ENCODE assay signal across 8 mouse cellular contexts in the genomic region with DNA sequence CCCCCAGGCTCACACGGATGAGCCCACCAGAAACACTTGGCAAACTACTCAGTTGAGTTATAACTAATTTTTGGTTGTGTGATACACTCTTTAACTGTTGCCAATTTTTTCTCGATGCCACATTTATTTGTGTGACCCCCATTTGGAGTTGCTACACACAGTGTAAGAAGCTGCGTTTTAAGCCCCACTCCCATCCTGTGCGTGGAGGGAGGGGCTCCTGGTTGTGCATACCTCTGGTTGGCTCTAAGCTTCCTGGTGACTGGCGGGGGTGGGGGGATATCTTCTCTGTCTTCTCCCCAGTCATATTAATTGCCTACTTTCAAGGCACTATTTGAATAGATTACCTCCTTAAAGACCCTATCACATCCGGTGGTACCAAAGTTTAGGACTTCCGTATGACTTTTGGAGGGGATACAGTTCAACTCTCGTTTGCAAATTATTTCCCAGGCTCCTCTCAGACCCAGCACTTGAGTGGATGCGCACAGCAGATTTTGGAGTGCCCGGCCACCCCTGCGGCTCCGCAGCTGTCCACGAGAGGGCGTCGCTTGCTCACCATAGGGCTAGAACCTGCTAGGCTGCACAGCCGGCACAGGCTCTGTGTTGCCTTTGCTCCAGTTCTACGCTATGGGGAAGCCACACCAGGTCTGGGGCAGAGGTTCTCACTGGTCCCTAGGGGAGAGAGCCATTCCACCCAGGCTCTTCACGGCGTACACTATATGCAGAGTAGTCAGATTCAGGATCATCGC.
DNase-seq lines count a peak whose midpoint lies in the region; ATAC-seq lines count a peak whose summit lies in the region.

No protein-coding gene starts in this region.

- peak overlapping the region; percentile 3; the same call in 1 of the 2 replicates for H3K4me3 ChIP-seq in embryonic facial prominence, embryonic 14.5 days (ENCODE audit: low read depth, low read length)
- peak overlapping the region; percentile 18; the same call in 1 of the 2 replicates for H3K4me3 ChIP-seq in heart, embryonic 10.5 days
- no peak overlapping the region for H3K4me3 ChIP-seq in kidney, embryonic 15.5 days (replicated peaks)
- no peak overlapping the region for H3K4me3 ChIP-seq in limb, embryonic 15.5 days
- H3K4me3 ChIP-seq in stomach, embryonic 14.5 days (ENCODE audit: low read depth, low read length) = no peak overlapping the region

- no peak for ATAC-seq in CD4-positive, CD25-positive, alpha-beta regulatory T cell, adult 4 months
- ATAC-seq in embryonic facial prominence, embryonic 14.5 days (ENCODE audit: low read depth) = peak; percentile 87
- ATAC-seq in kidney, embryonic 15.5 days (replicated peaks; ENCODE audit: low FRiP score) = peak; percentile 87
- no peak for ATAC-seq in limb, embryonic 15.5 days (ENCODE audit: insufficient number of reproducible peaks, low FRiP score, low TSS enrichment, low read depth)
- peak; percentile 54; the same call in 1 of the 2 replicates for ATAC-seq in stomach, embryonic 14.5 days (ENCODE audit: insufficient number of reproducible peaks, insufficient read depth, low FRiP score, low read depth)

- H3K4me1 ChIP-seq in embryonic facial prominence, embryonic 14.5 days (ENCODE audit: control insufficient read depth, insufficient read depth, low read length) = peaks cover 10% of the 10 kb centered on the region; the same call in 1 of the 2 replicates
- H3K4me1 ChIP-seq in heart, embryonic 10.5 days = 0 out of 2 replicates have a peak, but pooled peaks cover 7% of the 10 kb centered on the region
- peaks cover 5% of the 10 kb centered on the region; the same call in 1 of the 2 replicates for H3K4me1 ChIP-seq in kidney, embryonic 15.5 days
- H3K4me1 ChIP-seq in limb, embryonic 15.5 days = no peaks in the 10 kb centered on the region
- H3K4me1 ChIP-seq in stomach, embryonic 14.5 days (ENCODE audit: control insufficient read depth, insufficient read depth, low read length) = 0 out of 2 replicates have a peak, but pooled peaks cover 3% of the 10 kb centered on the region

- DNase-seq in CD4-positive, CD25-positive, alpha-beta regulatory T cell, adult 2 months (ENCODE audit: low read depth, low spot score) = peak; percentile 41
- peak; percentile 80 for DNase-seq in embryonic facial prominence, embryonic 14.5 days (ENCODE audit: low spot score)
- peak; percentile 85 for DNase-seq in heart, embryonic 10.5 days (ENCODE audit: low spot score)
- peak; percentile 7 for DNase-seq in naive thymus-derived CD4-positive, alpha-beta T cell, adult 2 months (ENCODE audit: low read depth)

- 7% methylated on average over 20 of the region's 20 CpGs for WGBS in embryonic facial prominence, embryonic 14.5 days
- WGBS in heart, embryonic 10.5 days = 13% methylated on average over 20 of the region's 20 CpGs
- 12% methylated on average over 20 of the region's 20 CpGs for WGBS in kidney, embryonic 15.5 days
- WGBS in limb, embryonic 15.5 days = 9% methylated on average over 20 of the region's 20 CpGs
- 9% methylated on average over 20 of the region's 20 CpGs for WGBS in stomach, embryonic 14.5 days

- H3K27me3 ChIP-seq in embryonic facial prominence, embryonic 14.5 days (replicated peaks; ENCODE audit: control insufficient read depth, insufficient read depth, low read length) = no peaks in the 10 kb centered on the region
- H3K27me3 ChIP-seq in heart, embryonic 10.5 days (ENCODE audit: insufficient read depth, poor library complexity, severe bottlenecking) = 0 out of 2 replicates have a peak, but pooled peaks cover 11% of the 10 kb centered on the region
- H3K27me3 ChIP-seq in kidney, embryonic 15.5 days = no peaks in the 10 kb centered on the region
- H3K27me3 ChIP-seq in limb, embryonic 15.5 days = no peaks in the 10 kb centered on the region
- H3K27me3 ChIP-seq in stomach, embryonic 14.5 days (ENCODE audit: control insufficient read depth, insufficient read depth, low read length) = no peaks in the 10 kb centered on the region

- H3K9ac ChIP-seq in embryonic facial prominence, embryonic 14.5 days (ENCODE audit: low read depth, low read length) = no peak overlapping the region
- H3K9ac ChIP-seq in kidney, embryonic 15.5 days = no peak overlapping the region
- no peak overlapping the region for H3K9ac ChIP-seq in limb, embryonic 15.5 days
- H3K9ac ChIP-seq in stomach, embryonic 14.5 days (replicated peaks; ENCODE audit: low read depth, low read length) = no peak overlapping the region

- H3K4me2 ChIP-seq in embryonic facial prominence, embryonic 14.5 days (ENCODE audit: low read depth, low read length) = peak overlapping the region; percentile 31
- H3K4me2 ChIP-seq in kidney, embryonic 15.5 days = peak overlapping the region; percentile 17
- H3K4me2 ChIP-seq in limb, embryonic 15.5 days = peak overlapping the region; percentile 19; the same call in 1 of the 2 replicates
- H3K4me2 ChIP-seq in stomach, embryonic 14.5 days (replicated peaks; ENCODE audit: low read depth, low read length) = 0 out of 2 replicates have a peak overlapping the region, but pooled peaks have one; percentile 15

- no peak overlapping the region for H3K27ac ChIP-seq in embryonic facial prominence, embryonic 14.5 days (replicated peaks; ENCODE audit: low read depth, low read length)
- H3K27ac ChIP-seq in heart, embryonic 10.5 days = no peak overlapping the region
- no peak overlapping the region for H3K27ac ChIP-seq in kidney, embryonic 15.5 days
- no peak overlapping the region for H3K27ac ChIP-seq in limb, embryonic 15.5 days
- no peak overlapping the region for H3K27ac ChIP-seq in stomach, embryonic 14.5 days (ENCODE audit: low read length)

- no peaks in the 10 kb centered on the region for H3K9me3 ChIP-seq in embryonic facial prominence, embryonic 14.5 days (ENCODE audit: control insufficient read depth, low read length)
- H3K9me3 ChIP-seq in heart, embryonic 10.5 days = no peaks in the 10 kb centered on the region
- H3K9me3 ChIP-seq in kidney, embryonic 15.5 days (replicated peaks) = no peaks in the 10 kb centered on the region
- no peaks in the 10 kb centered on the region for H3K9me3 ChIP-seq in limb, embryonic 15.5 days
- no peaks in the 10 kb centered on the region for H3K9me3 ChIP-seq in stomach, embryonic 14.5 days (ENCODE audit: control insufficient read depth, low read depth, low read length)

- H3K36me3 ChIP-seq in embryonic facial prominence, embryonic 14.5 days (ENCODE audit: control insufficient read depth, insufficient read depth, low read length) = no peaks in the 10 kb centered on the region
- H3K36me3 ChIP-seq in heart, embryonic 10.5 days = no peaks in the 10 kb centered on the region
- no peaks in the 10 kb centered on the region for H3K36me3 ChIP-seq in kidney, embryonic 15.5 days
- no peaks in the 10 kb centered on the region for H3K36me3 ChIP-seq in limb, embryonic 15.5 days
- no peaks in the 10 kb centered on the region for H3K36me3 ChIP-seq in stomach, embryonic 14.5 days (ENCODE audit: control insufficient read depth, insufficient read depth, low read length)

Comparison
In these comparisons a context has a peak if more than half of its experiments do, and no peak if none do; other contexts are left out.
1. DNase-seq: peak in every context shown above with its lines; median percentile 85 in heart, embryonic 10.5 days; 80 in embryonic facial prominence, embryonic 14.5 days; 41 in CD4-positive, CD25-positive, alpha-beta regulatory T cell, adult 2 months; 7 in naive thymus-derived CD4-positive, alpha-beta T cell, adult 2 months.
2. ATAC-seq: peak in embryonic facial prominence, embryonic 14.5 days (single experiment), kidney, embryonic 15.5 days (single experiment) and stomach, embryonic 14.5 days (single experiment); none in CD4-positive, CD25-positive, alpha-beta regulatory T cell, adult 4 months (single experiment) and limb, embryonic 15.5 days (single experiment).
3. H3K4me3 ChIP-seq: peak in embryonic facial prominence, embryonic 14.5 days (single experiment) and heart, embryonic 10.5 days (single experiment); none in kidney, embryonic 15.5 days (single experiment), limb, embryonic 15.5 days (single experiment) and stomach, embryonic 14.5 days (single experiment).
4. Peak in every context shown above with its lines, with median percentiles within 50 percentile points of each other: H3K4me2 ChIP-seq.